Mouse (Mus musculus): ENCODE data around the gene Ift52. TPM values are rescaled to one million over a fixed set of nuclear protein-coding genes. Genes with fewer than 3 reads are reported as not detected.

Ift52 gene
- polyA plus RNA-seq, 1 experiment from 2014 or later = 55.7 TPM

DNA sequence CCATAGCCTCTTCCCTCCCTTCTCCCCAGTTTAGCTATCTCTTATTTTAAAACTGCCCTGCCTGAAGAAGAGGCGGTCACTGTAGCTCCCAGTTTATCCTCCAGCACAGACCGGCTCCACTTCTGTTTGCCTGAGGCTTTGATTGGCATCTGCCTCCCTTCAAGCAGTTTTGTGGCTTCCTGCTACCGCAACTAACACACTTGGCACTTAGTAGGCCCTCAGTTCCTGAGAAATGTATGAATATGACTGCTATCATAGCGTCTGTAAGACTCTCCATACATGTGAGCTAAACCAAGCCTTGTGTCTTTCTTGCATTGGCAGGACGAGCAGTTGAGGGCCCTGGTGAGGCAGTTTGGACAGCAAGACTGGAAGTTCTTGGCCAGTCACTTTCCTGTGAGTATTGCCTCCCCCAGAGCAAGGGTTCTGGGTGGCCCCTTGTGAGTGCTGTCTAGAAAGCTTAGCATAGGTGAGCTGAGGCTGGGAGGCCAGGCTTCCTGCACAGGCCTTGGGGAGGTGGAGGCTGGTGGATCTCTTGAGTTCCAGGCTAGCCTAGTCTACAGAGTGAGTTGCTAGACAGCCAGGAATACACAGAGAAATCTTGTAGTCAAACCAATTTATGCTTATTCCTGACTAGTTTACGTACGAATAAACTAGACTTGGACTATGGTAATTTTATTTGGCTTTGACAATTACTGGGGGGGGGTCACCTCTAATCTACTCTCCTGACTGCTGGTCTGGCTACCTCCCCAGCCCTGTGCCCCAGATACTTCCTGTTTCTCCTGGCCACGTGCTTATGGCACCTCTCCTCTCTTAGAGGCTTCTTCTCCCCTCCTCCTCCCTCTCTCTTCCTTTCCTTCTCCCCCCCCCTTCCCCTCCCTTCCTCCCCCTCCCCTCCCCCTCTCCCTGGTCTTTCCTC is 44.3 kb downstream of the Ift52 start:
- Histone ChIP-seq H3K27me3 (no peaks in the 10 kb centered on the region), H3K4me1 (no peaks in the 10 kb centered on the region), H3K36me3 (peaks cover 21% of the 10 kb centered on the region), H3K4me2 (replicated peaks) (no peak overlapping the region), H3K27ac (no peak overlapping the region), H3K4me3 (no peak overlapping the region), H3K9me3 (no peaks in the 10 kb centered on the region), H3K9ac (no peak overlapping the region)
- WGBS = 77% methylated on average over 8 of the region's 8 CpGs
- no peak for ATAC-seq (ENCODE audit: insufficient number of reproducible peaks, insufficient read depth, low FRiP score, low TSS enrichment)

- no peak overlapping the region for H3K4me2 ChIP-seq (replicated peaks)
- H3K9me3 ChIP-seq = no peaks in the 10 kb centered on the region
Measured at GRCm38 (mm10) chr2:163062119-163062508, 45.0 kb downstream of the Ift52 start.

DNA sequence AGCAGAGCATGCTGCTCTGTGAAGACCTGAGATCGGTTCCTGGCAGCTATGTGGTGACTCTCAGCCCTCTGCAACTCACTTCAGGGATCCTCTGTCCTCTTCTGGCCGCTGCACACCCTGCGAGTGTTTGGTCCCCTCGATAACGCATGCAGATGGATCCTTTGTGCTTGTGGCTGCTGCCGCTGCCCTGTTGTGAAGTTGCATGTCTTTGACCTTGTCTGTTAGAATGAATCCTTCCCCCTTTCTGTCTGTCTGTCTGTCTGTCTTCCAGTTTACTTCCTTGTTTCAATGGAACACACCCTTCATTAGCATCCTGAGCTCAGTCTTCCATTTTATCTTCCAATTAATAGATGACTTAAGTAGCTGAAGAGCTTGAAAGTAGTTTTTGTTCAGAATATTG is 49.2 kb downstream of the Ift52 start:
- WGBS = 94% methylated on average over 6 of the region's 6 CpGs
- H3K27ac ChIP-seq = no peak overlapping the region
- no peak overlapping the region for H3K9ac ChIP-seq
- H3K27me3 ChIP-seq = no peaks in the 10 kb centered on the region
- H3K4me1 ChIP-seq = no peaks in the 10 kb centered on the region
- H3K4me3 ChIP-seq = no peak overlapping the region
- ATAC-seq (ENCODE audit: insufficient number of reproducible peaks, insufficient read depth, low FRiP score, low TSS enrichment) = no peak
- H3K4me2 ChIP-seq (replicated peaks) = no peak overlapping the region
- no peaks in the 10 kb centered on the region for H3K9me3 ChIP-seq
- H3K36me3 ChIP-seq = peaks cover 38% of the 10 kb centered on the region

More at GRCm38 (mm10) chr2:163062119-163062508, 45.0 kb downstream of the Ift52 start:
- Histone ChIP-seq H3K9ac (no peak overlapping the region), H3K36me3 (peaks cover 21% of the 10 kb centered on the region), H3K27ac (no peak overlapping the region), H3K4me1 (no peaks in the 10 kb centered on the region), H3K27me3 (no peaks in the 10 kb centered on the region), H3K4me3 (no peak overlapping the region)
- ATAC-seq (ENCODE audit: insufficient number of reproducible peaks, insufficient read depth, low FRiP score, low TSS enrichment) = no peak
- 75% methylated on average over 6 of the region's 6 CpGs for WGBS

DNA sequence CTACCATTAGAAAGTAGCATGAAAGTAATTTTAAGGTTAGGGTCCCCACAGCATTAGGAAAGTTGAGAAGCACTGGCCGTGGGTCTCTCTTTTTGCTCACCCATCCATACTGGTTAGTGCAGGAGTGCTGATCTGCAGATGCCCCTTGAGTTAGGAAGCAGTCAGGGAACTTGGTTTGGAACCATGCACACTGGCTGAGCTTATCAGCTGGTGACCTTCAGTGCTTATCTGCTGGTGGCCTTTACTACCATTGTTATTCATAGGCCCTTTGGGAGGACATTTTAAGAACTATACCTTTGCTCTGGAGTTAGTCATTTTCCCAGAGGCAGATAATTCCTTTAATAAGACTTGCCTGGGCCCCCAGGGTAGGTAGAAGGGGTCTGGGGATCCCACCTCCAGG is 50.1 kb downstream of the Ift52 start:
- H3K36me3 ChIP-seq = peaks cover 39% of the 10 kb centered on the region
- no peaks in the 10 kb centered on the region for H3K27me3 ChIP-seq
- ATAC-seq (ENCODE audit: insufficient number of reproducible peaks, insufficient read depth, low FRiP score, low TSS enrichment) = no peak
- H3K4me3 ChIP-seq = no peak overlapping the region
- H3K27ac ChIP-seq = no peak overlapping the region
- no peaks in the 10 kb centered on the region for H3K9me3 ChIP-seq
- H3K4me2 ChIP-seq (replicated peaks) = no peak overlapping the region
- H3K4me1 ChIP-seq = no peaks in the 10 kb centered on the region
- no peak overlapping the region for H3K9ac ChIP-seq
- WGBS = 83% methylated on average over 1 of the region's 1 CpGs

GRCm38 (mm10) chr2:163070213-163070612 is 53.1 kb downstream of the Ift52 start:
- H3K4me3 ChIP-seq = no peak overlapping the region
- no peak overlapping the region for H3K9ac ChIP-seq
- WGBS = 87% methylated on average over 3 of the region's 3 CpGs
- no peak overlapping the region for H3K27ac ChIP-seq
- H3K4me1 ChIP-seq = no peaks in the 10 kb centered on the region
- peaks cover 48% of the 10 kb centered on the region for H3K36me3 ChIP-seq
- no peaks in the 10 kb centered on the region for H3K9me3 ChIP-seq
- no peak overlapping the region for H3K4me2 ChIP-seq (replicated peaks)
- no peak for ATAC-seq (ENCODE audit: insufficient number of reproducible peaks, insufficient read depth, low FRiP score, low TSS enrichment)
- H3K27me3 ChIP-seq = no peaks in the 10 kb centered on the region

DNA sequence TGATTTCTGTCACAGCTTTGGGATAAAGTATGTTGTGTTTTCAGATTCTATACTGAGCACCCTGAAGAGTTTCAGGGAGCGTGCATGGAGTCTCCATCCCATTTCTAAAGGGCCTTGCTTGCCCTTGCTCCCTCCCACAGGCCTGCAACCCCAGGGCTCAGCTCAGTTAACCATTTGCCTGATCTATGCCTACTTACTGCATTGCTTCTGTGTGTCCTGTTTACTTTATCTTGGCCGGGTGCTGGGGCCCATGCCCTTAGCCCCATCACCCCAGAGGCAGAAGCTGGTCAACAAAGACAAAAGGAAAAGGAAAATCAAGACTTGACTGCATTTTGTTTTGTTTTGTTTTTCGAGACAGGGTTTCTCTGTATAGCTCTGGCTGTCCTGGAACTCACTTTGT is 54.4 kb downstream of the Ift52 start:
- Histone ChIP-seq H3K9ac (no peak overlapping the region), H3K27me3 (no peaks in the 10 kb centered on the region), H3K36me3 (peaks cover 48% of the 10 kb centered on the region), H3K9me3 (no peaks in the 10 kb centered on the region), H3K4me2 (replicated peaks) (no peak overlapping the region), H3K4me1 (no peaks in the 10 kb centered on the region), H3K4me3 (no peak overlapping the region), H3K27ac (no peak overlapping the region)
- 82% methylated on average over 3 of the region's 3 CpGs for WGBS
- no peak for ATAC-seq (ENCODE audit: insufficient number of reproducible peaks, insufficient read depth, low FRiP score, low TSS enrichment)

GRCm38 (mm10) chr2:163073023-163073757 is 56.0 kb downstream of the Ift52 start:
- no peak for ATAC-seq (ENCODE audit: insufficient number of reproducible peaks, insufficient read depth, low FRiP score, low TSS enrichment)
- Histone ChIP-seq H3K4me1 (no peaks in the 10 kb centered on the region), H3K4me3 (no peak overlapping the region), H3K36me3 (peaks cover 58% of the 10 kb centered on the region), H3K27ac (no peak overlapping the region), H3K9me3 (no peaks in the 10 kb centered on the region), H3K27me3 (no peaks in the 10 kb centered on the region), H3K9ac (no peak overlapping the region), H3K4me2 (replicated peaks) (no peak overlapping the region)
- WGBS = 88% methylated on average over 9 of the region's 9 CpGs

- no peaks in the 10 kb centered on the region for H3K4me1 ChIP-seq
- no peaks in the 10 kb centered on the region for H3K27me3 ChIP-seq
- no peaks in the 10 kb centered on the region for H3K9me3 ChIP-seq
- peaks cover 51% of the 10 kb centered on the region for H3K36me3 ChIP-seq
- H3K4me2 ChIP-seq (replicated peaks) = no peak overlapping the region
- WGBS = 76% methylated on average over 7 of the region's 7 CpGs
- H3K9ac ChIP-seq = no peak overlapping the region
- no peak overlapping the region for H3K4me3 ChIP-seq
- ATAC-seq (ENCODE audit: insufficient number of reproducible peaks, insufficient read depth, low FRiP score, low TSS enrichment) = no peak
- no peak overlapping the region for H3K27ac ChIP-seq
Measured at GRCm38 (mm10) chr2:163074006-163074405, 56.9 kb downstream of the Ift52 start.

- H3K27ac ChIP-seq = no peak overlapping the region
- no peak overlapping the region for H3K4me3 ChIP-seq
- H3K4me2 ChIP-seq (replicated peaks) = no peak overlapping the region
- no peak for ATAC-seq (ENCODE audit: insufficient number of reproducible peaks, insufficient read depth, low FRiP score, low TSS enrichment)
- H3K27me3 ChIP-seq = no peaks in the 10 kb centered on the region
- no peaks in the 10 kb centered on the region for H3K9me3 ChIP-seq
- WGBS = 90% methylated on average over 12 of the region's 12 CpGs
- H3K4me1 ChIP-seq = no peaks in the 10 kb centered on the region
- no peak overlapping the region for H3K9ac ChIP-seq
- peaks cover 56% of the 10 kb centered on the region for H3K36me3 ChIP-seq
Measured at GRCm38 (mm10) chr2:163074808-163075207, 57.7 kb downstream of the Ift52 start.

- no peak overlapping the region for H3K4me2 ChIP-seq (replicated peaks)
- no peak overlapping the region for H3K27ac ChIP-seq
- no peaks in the 10 kb centered on the region for H3K27me3 ChIP-seq
- H3K4me1 ChIP-seq = no peaks in the 10 kb centered on the region
- H3K9ac ChIP-seq = no peak overlapping the region
- H3K9me3 ChIP-seq = no peaks in the 10 kb centered on the region
- WGBS = 69% methylated on average over 3 of the region's 3 CpGs
- peaks cover 56% of the 10 kb centered on the region for H3K36me3 ChIP-seq
- ATAC-seq (ENCODE audit: insufficient number of reproducible peaks, insufficient read depth, low FRiP score, low TSS enrichment) = no peak; the same call in 1 of the 2 replicates
- H3K4me3 ChIP-seq = no peak overlapping the region
Measured at GRCm38 (mm10) chr2:163075234-163075633, 58.1 kb downstream of the Ift52 start.

DNA sequence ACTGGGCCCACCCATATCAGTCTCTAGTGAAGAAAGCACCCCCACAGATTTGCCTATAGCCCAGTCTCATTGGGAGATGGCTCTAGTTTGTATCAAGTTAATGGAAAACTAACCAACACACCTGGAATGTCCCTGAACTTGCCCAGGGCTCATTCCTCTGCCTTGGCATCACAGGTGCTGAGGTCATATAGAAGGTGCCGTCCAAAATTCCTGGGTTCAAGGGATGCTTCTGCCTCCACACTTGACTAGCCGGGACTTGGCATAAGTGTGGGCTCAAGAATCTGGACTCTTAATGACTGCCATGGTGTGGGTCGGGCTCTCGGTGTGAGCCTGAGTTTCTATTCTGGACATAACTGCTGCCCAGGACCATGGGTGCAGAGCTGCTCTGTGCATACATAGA is 61.9 kb downstream of the Ift52 start:
- Histone ChIP-seq H3K4me1 (no peaks in the 10 kb centered on the region), H3K27ac (no peak overlapping the region), H3K4me3 (no peak overlapping the region), H3K4me2 (replicated peaks) (no peak overlapping the region), H3K27me3 (no peaks in the 10 kb centered on the region), H3K9ac (no peak overlapping the region), H3K36me3 (peaks cover 40% of the 10 kb centered on the region), H3K9me3 (no peaks in the 10 kb centered on the region)
- ATAC-seq (ENCODE audit: insufficient number of reproducible peaks, insufficient read depth, low FRiP score, low TSS enrichment) = no peak
- WGBS = 93% methylated on average over 4 of the region's 4 CpGs

GRCm38 (mm10) chr2:163082591-163082990 is 65.4 kb downstream of the Ift52 start:
- H3K4me3 ChIP-seq = no peak overlapping the region
- no peak overlapping the region for H3K27ac ChIP-seq
- H3K4me1 ChIP-seq = no peaks in the 10 kb centered on the region
- H3K4me2 ChIP-seq (replicated peaks) = no peak overlapping the region
- no peaks in the 10 kb centered on the region for H3K27me3 ChIP-seq
- peaks cover 17% of the 10 kb centered on the region for H3K36me3 ChIP-seq
- no peaks in the 10 kb centered on the region for H3K9me3 ChIP-seq
- ATAC-seq (ENCODE audit: insufficient number of reproducible peaks, insufficient read depth, low FRiP score, low TSS enrichment) = no peak
- 56% methylated on average over 5 of the region's 5 CpGs for WGBS
- no peak overlapping the region for H3K9ac ChIP-seq
